Mouse (Mus musculus) limb, embryonic 10.5 days (tissue): Measurements from ENCODE around the gene Ctdspl. TPM values are rescaled to one million over a fixed set of nuclear protein-coding genes. Genes with fewer than 3 reads are reported as not detected.

Experiments used
- DNase-seq: peaks from one replicate; pipeline ENCODE4 v3.0.0-alpha.2; 2017; ENCODE audit warnings: low spot score
- H3K27ac ChIP-seq: fragments of 300-500 bp; sonication (generic); 2 replicates; pipeline ENCODE4 v1.5.1; 2016; ENCODE audit warnings: mild to moderate bottlenecking
- H3K27me3 ChIP-seq: fragments of 300-500 bp; sonication (generic); 2 replicates; pipeline ENCODE4 v1.6.1; 2016; ENCODE audit warnings: low read depth, mild to moderate bottlenecking; ENCODE audit not compliant: poor library complexity, severe bottlenecking
- H3K36me3 ChIP-seq: fragments of 300-500 bp; sonication (generic); 2 replicates; pipeline ENCODE4 v1.6.1; 2016; ENCODE audit warnings: mild to moderate bottlenecking, moderate library complexity
- H3K4me1 ChIP-seq: fragments of 300-500 bp; sonication (generic); 2 replicates; pipeline ENCODE4 v1.6.1; 2016
- H3K4me3 ChIP-seq: fragments of 300-500 bp; sonication (generic); 2 replicates; pipeline ENCODE4 v1.5.1; 2016; ENCODE audit warnings: mild to moderate bottlenecking, moderate library complexity
- H3K9me3 ChIP-seq: fragments of 300-500 bp; sonication (generic); replicated peaks from 2 replicates; pipeline ENCODE4 v1.6.1; 2016; ENCODE audit warnings: mild to moderate bottlenecking
- WGBS: fragments of 180-500 bp; shearing (Covaris S2); methylation state at CpG from one replicate; pipeline ENCODE4 v1.1.7; 2016; 5-methylcytosine and 5-hydroxymethylcytosine counted together
- polyA plus RNA-seq: library from polyadenylated mRNA; unstranded; fragments of >200 nt; fragmentation: Nextera tagmentation; extraction: Ambion mirVana; gene quantifications from 2 replicates; pipeline ENCODE4 v1.2.1, GENCODE M21; 2016

Ctdspl gene
- polyA plus RNA-seq, 1 experiment from 2014 or later, result 11.6 TPM

GRCm38 (mm10) chr9:118984650-118985432 lies 58.6 kb downstream of the Ctdspl start:
- Histone ChIP-seq H3K4me1 (peaks cover 81% of the 10 kb centered on the region), H3K27ac (0 out of 2 replicates have a peak overlapping the region, but pooled peaks have one; percentile 14), H3K36me3 (no peaks in the 10 kb centered on the region), H3K27me3 (no peaks in the 10 kb centered on the region), H3K4me3 (no peak overlapping the region), H3K9me3 (no peaks in the 10 kb centered on the region)
- DNase-seq, result no peak
- WGBS, result 65% methylated on average over 15 of the region's 15 CpGs

GRCm38 (mm10) chr9:118986286-118986685 lies 60.0 kb downstream of the Ctdspl start:
- Histone ChIP-seq H3K4me3 (no peak overlapping the region), H3K36me3 (no peaks in the 10 kb centered on the region), H3K27me3 (no peaks in the 10 kb centered on the region), H3K9me3 (no peaks in the 10 kb centered on the region), H3K4me1 (peaks cover 76% of the 10 kb centered on the region), H3K27ac (no peak overlapping the region)
- DNase-seq, result no peak
- WGBS, result 70% methylated on average over 11 of the region's 11 CpGs

DNA sequence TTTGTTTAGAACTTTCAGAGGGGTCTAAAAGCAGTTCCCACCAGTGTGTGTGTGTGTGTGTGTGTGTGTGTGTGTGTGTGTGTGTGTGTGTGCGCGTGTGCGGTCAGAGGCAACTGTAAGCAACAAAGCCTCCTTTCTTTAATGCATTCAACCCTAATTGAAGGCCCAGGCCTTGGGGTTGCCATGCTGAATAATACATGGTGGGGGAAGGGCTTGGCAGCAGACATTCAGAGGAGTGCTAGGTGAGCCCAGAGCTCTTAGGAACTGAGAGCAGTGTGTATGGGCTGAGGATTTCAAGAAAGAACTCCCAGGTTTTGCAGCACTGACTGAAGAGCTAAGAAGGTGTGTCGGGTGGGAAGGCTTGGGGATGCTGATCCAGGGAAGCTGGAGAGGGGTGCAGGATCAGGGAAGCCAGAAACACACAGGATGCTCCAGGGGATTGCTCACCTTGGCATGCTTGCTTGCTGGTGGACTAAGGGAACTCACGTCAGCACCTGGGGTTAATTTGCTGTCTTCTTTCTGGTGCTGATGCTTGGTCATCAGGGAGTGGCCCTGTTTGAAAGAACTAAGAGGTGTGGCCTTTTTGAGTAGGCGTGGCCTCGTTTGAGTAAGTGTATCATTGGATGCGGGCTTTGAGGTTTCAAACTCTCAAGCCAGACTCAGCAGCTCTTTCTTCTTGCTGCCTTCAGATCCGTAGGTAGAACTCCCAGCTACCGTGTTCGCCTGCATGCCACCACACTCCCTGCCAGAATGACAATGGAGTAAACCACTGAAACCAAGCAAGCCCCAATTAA lies 62.7 kb downstream of the Ctdspl start:
- Histone ChIP-seq H3K27me3 (no peaks in the 10 kb centered on the region), H3K27ac (peak overlapping the region; percentile 12; the same call in 1 of the 2 replicates), H3K4me3 (no peak overlapping the region), H3K36me3 (no peaks in the 10 kb centered on the region), H3K4me1 (peaks cover 61% of the 10 kb centered on the region), H3K9me3 (no peaks in the 10 kb centered on the region)
- no peak for DNase-seq
- WGBS, result 88% methylated on average over 11 of the region's 11 CpGs

DNA sequence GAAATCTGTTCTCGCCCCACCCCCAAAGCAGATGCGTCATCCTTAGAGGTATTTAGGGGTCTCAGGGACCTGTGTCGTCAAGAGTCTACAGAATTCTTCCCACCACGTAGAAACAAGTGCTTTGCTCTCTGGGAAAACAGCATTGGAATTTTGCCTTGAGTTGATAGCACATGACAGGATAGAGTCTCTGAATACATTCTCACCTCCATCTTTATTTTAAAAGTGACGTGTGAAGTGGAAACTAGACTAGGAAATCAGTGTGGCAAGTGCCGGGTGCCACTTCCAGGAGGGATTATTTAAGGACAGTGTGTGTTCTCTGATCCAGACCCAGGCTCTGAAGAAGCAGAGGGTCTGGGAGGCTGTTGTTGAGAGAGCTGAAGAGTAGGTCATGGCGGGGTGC lies 64.2 kb downstream of the Ctdspl start:
- no peak for DNase-seq
- Histone ChIP-seq H3K4me1 (peaks cover 57% of the 10 kb centered on the region), H3K27ac (no peak overlapping the region), H3K27me3 (no peaks in the 10 kb centered on the region), H3K4me3 (no peak overlapping the region), H3K9me3 (no peaks in the 10 kb centered on the region), H3K36me3 (no peaks in the 10 kb centered on the region)
- 80% methylated on average over 7 of the region's 7 CpGs for WGBS

DNA sequence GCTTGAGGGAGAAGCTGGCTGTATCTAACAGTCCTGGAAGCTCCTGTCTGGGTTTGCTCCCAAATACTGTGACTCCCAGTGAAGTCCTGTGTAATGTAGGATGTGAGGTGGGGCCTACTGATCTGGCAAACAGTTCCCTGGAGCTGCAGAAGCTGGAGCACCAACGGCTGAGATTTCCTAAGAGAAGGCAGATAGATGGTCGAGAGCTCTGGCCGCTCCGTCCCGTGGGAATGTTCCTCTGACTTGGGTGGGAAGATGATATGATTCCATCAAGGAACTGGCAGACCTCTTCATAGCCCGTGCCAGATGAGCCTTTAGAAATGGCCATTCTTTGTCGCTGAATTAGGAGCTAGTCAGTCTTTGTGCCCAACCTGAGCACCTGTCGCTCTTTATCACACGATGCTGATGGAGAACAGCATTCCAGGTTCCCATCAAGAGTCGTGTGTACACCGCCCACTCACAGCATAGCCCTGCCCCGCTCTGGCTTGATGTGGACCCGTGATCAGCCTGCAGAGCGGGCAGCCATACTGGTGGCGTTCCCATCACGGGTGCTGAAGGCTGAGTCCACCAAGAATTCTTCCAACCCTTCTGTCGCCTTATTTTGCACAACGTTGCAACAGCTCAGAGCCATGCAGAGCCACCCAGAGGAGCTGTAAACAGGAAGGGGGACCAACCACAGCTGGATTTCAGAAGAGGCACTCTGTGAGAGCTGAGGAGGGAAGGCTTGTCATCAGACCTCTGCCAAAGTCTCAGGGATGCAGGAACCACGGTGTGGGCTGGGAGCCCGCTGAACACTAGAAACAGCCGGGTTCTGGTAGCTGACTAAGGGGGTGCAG lies 65.7 kb downstream of the Ctdspl start:
- no peak overlapping the region for H3K4me3 ChIP-seq
- no peaks in the 10 kb centered on the region for H3K27me3 ChIP-seq
- no peaks in the 10 kb centered on the region for H3K9me3 ChIP-seq
- H3K36me3 ChIP-seq, result no peaks in the 10 kb centered on the region
- DNase-seq, result no peak
- peak overlapping the region; percentile 53; the same call in 1 of the 2 replicates for H3K27ac ChIP-seq
- H3K4me1 ChIP-seq, result peaks cover 48% of the 10 kb centered on the region
- 95% methylated on average over 21 of the region's 21 CpGs for WGBS

DNA sequence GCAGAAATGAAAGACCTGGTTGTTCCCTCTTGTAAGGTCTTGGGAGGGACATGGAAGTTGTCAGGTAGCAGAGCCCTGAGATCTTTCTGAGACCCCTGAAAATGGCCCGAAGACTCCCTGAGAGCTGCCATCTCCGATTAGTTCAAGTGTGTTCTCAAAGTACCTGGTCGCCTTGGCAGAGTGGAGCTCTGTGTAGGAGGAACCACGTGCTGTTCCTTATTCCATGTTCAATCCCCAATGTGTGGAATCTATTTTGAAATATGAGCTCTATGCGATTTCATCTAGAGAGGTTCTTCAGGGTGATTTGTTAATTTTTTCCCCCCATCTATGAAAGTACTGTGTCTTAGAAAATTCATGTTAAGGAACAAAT lies 66.3 kb downstream of the Ctdspl start:
- Histone ChIP-seq H3K4me3 (no peak overlapping the region), H3K27ac (0 out of 2 replicates have a peak overlapping the region, but pooled peaks have one; percentile 47), H3K36me3 (no peaks in the 10 kb centered on the region), H3K4me1 (peaks cover 43% of the 10 kb centered on the region), H3K9me3 (no peaks in the 10 kb centered on the region), H3K27me3 (no peaks in the 10 kb centered on the region)
- 94% methylated on average over 5 of the region's 5 CpGs for WGBS
- no peak for DNase-seq

DNA sequence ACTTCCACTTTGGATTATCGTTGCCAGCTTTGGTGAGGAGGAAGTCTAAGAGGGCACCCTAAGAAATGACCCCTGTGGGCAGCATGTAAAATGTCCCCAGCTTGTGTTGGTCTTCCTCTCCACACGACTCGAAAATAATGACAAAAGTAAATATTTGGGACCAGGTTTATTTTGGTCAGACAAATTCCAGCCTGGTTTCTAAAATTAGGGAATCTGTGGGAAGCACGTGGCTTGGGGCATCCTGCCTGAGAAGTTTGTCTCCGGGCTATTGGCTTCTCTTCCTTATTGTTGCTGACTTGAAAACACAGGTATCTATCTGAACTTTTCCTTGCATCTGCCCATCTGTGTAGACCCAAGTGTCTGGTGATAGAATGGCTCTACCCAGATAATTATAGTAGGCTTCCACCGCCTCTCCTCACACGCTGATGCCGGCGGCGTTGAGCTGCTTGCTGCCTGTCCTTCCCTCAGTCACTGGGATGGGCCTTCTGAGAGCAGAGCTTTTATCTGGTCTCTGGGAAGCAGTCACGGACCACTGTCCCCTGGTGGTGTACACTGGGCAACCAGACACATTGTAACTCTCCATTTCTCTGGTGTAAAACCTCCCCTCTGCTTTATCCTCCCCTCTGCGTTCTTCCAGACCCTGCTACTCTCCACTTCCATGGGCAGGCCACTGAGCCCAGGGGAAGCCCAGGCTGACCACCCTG lies 68.4 kb downstream of the Ctdspl start:
- no peak for DNase-seq
- Histone ChIP-seq H3K27me3 (no peaks in the 10 kb centered on the region), H3K9me3 (no peaks in the 10 kb centered on the region), H3K4me1 (peaks cover 29% of the 10 kb centered on the region), H3K4me3 (no peak overlapping the region), H3K27ac (peak overlapping the region; percentile 56; the same call in 1 of the 2 replicates), H3K36me3 (no peaks in the 10 kb centered on the region)
- WGBS, result 81% methylated on average over 12 of the region's 12 CpGs

- H3K4me3 ChIP-seq, result no peak overlapping the region
- H3K27me3 ChIP-seq, result no peaks in the 10 kb centered on the region
- H3K27ac ChIP-seq, result peak overlapping the region; percentile 56
- H3K9me3 ChIP-seq, result no peaks in the 10 kb centered on the region
- H3K4me1 ChIP-seq, result peaks cover 30% of the 10 kb centered on the region
- WGBS, result 78% methylated on average over 6 of the region's 6 CpGs
- no peaks in the 10 kb centered on the region for H3K36me3 ChIP-seq
- no peak for DNase-seq
Observed at GRCm38 (mm10) chr9:118995539-118995938, 69.3 kb downstream of the Ctdspl start.

- 95% methylated on average over 6 of the region's 6 CpGs for WGBS
- DNase-seq, result no peak
- Histone ChIP-seq H3K9me3 (no peaks in the 10 kb centered on the region), H3K27me3 (no peaks in the 10 kb centered on the region), H3K36me3 (0 out of 2 replicates have a peak, but pooled peaks cover 2% of the 10 kb centered on the region), H3K4me3 (no peak overlapping the region), H3K27ac (no peak overlapping the region), H3K4me1 (peaks cover 23% of the 10 kb centered on the region)
Observed at GRCm38 (mm10) chr9:118997241-118997640, 71.0 kb downstream of the Ctdspl start.

GRCm38 (mm10) chr9:119000196-119000595 lies 73.9 kb downstream of the Ctdspl start:
- no peak overlapping the region for H3K4me3 ChIP-seq
- H3K36me3 ChIP-seq, result 0 out of 2 replicates have a peak, but pooled peaks cover 2% of the 10 kb centered on the region
- no peak for DNase-seq
- H3K27me3 ChIP-seq, result no peaks in the 10 kb centered on the region
- peaks cover 44% of the 10 kb centered on the region for H3K4me1 ChIP-seq
- H3K9me3 ChIP-seq, result no peaks in the 10 kb centered on the region
- 64% methylated on average over 6 of the region's 6 CpGs for WGBS
- no peak overlapping the region for H3K27ac ChIP-seq

DNA sequence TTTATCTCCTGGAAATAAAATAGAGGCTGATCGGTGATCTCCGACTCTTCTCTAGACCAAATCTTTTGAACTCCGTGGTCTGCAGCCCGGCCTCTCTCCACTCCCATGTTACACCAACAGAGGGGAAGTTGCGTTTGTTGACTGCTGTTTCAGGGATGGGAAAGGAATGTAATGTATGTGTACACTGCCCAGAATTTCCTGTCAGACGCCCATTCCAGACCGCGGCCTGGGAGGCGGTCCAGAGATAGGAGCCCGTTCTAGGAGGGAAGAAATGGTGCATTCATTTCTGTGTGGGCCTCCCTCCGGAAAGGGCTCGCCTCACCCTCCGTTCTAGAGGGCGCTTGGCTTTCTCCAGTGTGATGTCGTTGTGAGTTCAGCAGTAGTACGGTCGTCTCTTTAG lies 76.0 kb downstream of the Ctdspl start:
- Histone ChIP-seq H3K36me3 (0 out of 2 replicates have a peak, but pooled peaks cover 2% of the 10 kb centered on the region), H3K9me3 (no peaks in the 10 kb centered on the region), H3K4me3 (no peak overlapping the region), H3K4me1 (peaks cover 41% of the 10 kb centered on the region), H3K27ac (0 out of 2 replicates have a peak overlapping the region, but pooled peaks have one; percentile 15), H3K27me3 (no peaks in the 10 kb centered on the region)
- WGBS, result 84% methylated on average over 17 of the region's 17 CpGs
- no peak for DNase-seq
